Mouse (Mus musculus) kidney, postnatal 25 days (tissue): ENCODE results near the gene Pnpla2.
"Not testable (repeated sequence)": the region's sequence is repeated elsewhere in the genome, so short reads cannot be mapped to it uniquely, and the experiment has no call there.

Experiments used
- DNase-seq, 2 experiments: peaks; one replicate each; pipeline ENCODE4 v3.0.0; 2021; ENCODE audit warnings: mixed read lengths in 2 of 2

Pnpla2 gene

GRCm38 (mm10) chr7:141454967-141455551 is at the start of gene Pnpla2:
Gene Pnpla2, plus strand, starts transcription at chr7:141455198.
- peak; percentile 98 to 99 for DNase-seq

DNA sequence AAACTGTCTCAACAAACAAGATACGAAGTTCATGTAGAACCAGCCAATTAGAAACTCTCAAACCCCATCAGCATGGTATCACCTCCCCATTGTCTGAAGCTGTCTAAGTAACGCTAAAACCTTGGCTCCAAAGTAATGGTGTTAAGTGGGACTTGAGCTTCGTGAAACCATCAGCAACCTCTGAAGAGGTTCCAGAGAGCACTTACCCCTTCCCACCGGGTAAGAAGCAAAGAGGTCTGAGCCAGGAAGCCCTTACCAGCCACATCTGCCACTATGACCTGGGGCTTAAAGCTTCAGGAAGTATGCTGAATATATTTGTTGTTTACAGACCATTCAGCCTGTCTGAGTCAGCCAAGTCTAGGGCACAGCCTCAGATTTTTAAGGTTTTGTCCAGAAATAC is 49.5 kb upstream of the Pnpla2 start:
- DNase-seq, result no peak

- not testable (repeated sequence) for DNase-seq
Observed at GRCm38 (mm10) chr7:141407670-141408069, 47.3 kb upstream of the Pnpla2 start.

GRCm38 (mm10) chr7:141408833-141409232 is 46.2 kb upstream of the Pnpla2 start:
- DNase-seq, result peak; percentile 89 to 93

DNA sequence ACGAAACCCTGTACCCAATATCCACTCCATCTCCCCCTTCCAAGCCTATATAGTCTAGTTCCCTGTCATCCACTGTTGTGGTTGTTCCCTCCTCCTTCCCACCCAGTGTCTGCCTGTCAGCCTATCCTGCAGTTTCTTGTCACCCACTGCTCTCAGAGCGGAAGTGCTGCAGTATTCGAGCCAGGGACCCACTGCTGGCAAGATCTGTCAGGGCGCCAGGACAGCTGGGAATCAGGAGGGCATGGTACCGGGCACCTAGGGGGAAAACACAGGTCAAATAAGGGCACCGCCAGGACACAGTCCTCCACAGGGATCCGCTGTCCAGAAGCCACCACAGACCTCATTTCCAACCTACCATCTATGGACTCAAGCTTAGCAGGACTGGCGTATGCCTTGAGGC is 44.4 kb upstream of the Pnpla2 start:
- DNase-seq, result no peak

GRCm38 (mm10) chr7:141411667-141412066 is 43.3 kb upstream of the Pnpla2 start:
- no peak for DNase-seq

DNA sequence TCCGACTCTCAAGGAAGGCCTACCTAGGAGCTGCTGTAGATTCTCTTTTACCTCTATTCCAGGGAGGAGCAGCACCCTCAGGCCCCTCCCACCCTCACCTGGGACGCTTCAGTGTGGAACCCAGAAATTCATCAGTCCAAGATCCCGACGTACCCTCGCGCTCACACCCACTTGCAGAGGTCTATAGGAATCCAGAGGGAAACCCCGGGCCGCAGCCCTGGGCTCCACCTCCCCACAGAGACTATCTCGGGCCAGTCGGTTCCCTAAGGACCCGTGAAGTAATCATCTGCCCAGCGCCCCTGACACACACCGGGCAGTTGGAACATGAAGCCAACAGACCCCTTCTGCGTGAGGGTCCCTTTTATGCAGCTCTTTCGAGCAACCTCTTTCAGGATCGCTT is 41.7 kb upstream of the Pnpla2 start:
- DNase-seq, result no peak

DNA sequence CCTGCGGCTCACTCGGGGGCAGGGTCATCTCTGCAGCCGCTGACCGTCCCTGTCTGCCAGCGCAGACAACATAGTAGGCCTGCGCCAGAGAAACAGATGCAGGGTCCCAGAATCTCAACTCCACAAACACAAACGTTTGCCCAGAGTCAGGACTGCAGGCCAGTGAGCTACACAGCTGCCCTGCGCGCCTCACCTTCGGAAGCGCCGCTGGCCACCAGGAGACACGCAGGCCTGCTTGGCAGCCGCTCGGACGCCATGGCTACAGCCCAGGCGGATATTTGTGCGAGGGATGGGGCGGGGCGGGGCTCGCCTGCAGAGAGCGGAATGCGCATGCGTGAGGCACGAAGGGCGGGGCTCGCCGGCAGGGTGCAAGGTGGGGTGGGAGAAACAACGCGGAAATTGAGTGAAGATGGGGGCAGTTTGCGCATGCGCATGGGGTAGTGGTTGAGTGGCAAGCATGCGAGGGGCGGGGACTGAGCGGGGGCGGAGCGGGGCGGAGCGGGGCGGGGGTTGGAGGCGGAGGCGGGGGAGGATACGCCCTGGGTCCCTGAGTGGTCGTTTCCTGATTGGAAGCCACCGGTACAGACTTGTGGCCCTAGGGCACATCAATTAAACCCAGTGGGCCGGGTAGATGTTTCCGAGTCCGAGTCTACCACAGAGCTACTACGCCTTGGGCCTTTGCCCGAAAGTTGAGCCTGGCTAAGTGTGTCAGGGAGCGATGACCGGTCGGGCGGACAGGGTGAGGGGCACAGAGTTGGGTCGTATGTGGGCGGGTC is 41.0 kb upstream of the Pnpla2 start, which contains the start of gene Gatd1:
TSS of gene Gatd1 (minus strand) at position 328 of the 776 bp plus-strand sequence.
- DNase-seq, result peak; percentile 100

DNA sequence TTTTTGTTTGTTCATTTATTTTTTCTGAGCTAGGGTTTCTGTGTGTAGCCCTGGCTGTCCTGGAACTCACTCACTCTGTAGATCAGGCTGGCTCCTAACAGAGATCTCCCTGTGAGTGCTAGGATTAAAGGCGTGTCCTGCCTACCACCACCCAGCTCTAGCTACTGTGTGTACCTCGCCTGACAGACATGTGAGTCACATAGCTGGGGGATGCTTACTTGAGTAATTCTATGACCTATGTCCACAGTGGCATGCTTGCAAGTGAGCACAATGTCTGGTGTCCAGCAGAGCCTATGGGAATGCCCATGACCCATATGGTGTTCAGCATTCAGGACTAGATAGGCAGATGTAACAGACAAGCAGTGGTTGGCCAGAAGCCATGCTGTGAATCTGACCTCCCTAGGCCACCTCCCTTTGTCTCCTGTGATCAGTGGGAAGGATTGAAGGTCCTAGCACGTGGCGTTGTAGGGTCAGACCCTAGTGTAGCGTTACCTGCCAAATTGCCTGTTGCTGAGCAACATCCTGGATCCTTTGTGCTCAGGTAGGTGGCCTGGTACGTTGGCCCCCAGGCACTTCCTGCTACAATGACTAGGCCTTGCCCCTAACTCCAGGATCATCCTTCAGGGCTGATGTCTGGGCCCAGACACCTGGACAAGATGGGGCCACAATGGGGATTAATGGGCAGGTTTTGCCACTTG is 38.7 kb upstream of the Pnpla2 start:
- no peak for DNase-seq

- DNase-seq, result no peak
Observed at GRCm38 (mm10) chr7:141417731-141418681, 37.0 kb upstream of the Pnpla2 start.

DNA sequence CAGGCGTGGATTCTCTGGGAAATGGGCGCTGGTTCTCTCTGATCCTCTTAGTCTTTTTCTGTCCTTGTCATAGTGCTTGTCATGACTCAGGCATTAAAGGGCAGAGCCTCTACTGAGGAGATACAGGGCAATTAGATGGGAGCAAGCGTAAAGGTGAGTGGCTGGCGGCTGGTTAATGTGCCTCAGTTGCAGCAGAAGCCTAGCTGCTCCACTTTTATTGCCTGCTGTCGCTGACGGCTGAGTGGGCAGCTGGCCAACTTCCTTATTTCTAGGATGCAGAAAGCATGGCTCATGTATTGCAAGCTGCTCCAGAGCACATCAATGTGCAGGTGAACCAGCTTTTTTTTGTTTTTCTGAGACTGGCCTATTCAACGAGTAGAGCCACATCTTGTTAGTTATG is 36.0 kb upstream of the Pnpla2 start:
- peak in 1 of 2 experiments; percentile 75 for DNase-seq

GRCm38 (mm10) chr7:141420030-141420702 is 34.8 kb upstream of the Pnpla2 start:
- no peak for DNase-seq

- DNase-seq, result no peak
Observed at GRCm38 (mm10) chr7:141423811-141424210, 31.2 kb upstream of the Pnpla2 start.

DNA sequence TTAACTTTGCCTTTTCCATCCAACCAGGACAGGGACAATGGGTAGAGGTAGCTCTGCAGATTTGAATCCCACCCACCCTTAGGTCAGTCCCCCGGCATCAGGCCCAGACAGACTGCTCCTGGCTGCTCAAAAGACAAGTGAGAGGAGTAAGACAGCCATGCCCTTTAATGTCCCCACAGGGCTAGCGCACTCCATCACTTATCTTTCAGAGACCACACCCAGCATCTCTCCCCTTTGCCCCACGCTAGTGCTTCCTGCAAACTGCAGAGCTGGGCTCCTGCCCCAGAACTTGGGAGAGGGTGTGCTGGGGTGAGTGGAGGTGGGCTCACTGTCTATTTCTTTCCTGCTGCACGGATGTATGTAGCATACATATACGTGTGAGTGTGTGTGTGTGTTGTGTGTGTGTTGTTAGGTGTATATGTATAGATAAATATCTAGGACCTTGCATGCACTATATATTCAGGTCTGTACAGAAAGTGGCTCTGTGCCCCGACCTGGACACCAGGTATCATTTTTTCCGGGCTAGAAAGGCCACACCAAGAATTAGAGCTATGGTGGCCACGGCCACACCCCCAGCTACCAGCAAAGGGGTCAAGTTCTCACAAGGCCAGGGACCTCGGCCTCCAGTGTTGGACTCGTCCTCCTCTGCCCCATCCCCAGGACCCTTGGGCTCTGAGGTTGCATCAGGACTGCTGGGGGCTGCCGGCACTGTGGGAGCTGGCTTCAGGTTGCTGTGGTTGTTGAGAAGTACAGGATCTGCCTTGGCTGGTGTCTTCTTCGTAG is 27.9 kb upstream of the Pnpla2 start:
- DNase-seq, result no peak

GRCm38 (mm10) chr7:141428701-141429100 is 26.3 kb upstream of the Pnpla2 start:
- DNase-seq, result no peak

GRCm38 (mm10) chr7:141429310-141429709 is 25.7 kb upstream of the Pnpla2 start, which contains the start of gene Cend1:
Gene Cend1, minus strand, starts transcription at chr7:141429491.
- peak; percentile 58 to 79 for DNase-seq

DNA sequence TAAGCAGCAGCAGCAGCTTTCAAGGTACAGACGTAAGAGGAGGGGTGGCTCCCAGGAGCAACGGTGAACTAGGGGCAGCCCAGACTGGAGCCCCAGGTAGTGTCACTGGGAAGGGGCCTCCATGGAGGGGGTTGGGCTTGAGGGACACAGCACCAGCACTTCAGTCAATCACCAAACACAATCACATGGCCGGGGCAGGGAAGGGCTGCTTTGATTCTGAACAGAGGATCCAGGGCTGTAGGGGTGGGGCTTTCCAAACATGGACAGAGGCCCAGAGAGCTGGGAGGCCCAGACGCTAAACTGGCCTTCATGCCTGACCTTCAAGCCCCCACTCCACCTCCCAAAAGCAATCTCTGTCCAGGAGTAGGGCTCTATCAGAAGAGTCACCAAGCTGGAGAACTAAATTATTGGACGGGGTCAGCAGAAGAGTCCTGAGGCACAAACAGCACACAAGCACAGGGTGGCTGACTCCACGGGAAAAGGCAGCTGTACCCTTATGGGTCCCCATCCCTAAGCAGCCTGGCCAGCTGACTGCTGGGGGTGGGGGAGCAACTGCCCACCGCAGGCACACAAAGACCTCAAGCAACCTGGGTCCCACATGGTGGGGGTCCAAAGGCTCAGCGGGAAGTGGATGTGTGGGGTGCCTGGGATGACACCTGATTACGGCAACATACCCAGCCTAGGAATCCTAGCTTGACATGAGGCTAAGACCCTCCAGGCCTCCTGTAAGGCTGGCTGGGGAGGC is 25.0 kb upstream of the Pnpla2 start:
- no peak for DNase-seq

DNA sequence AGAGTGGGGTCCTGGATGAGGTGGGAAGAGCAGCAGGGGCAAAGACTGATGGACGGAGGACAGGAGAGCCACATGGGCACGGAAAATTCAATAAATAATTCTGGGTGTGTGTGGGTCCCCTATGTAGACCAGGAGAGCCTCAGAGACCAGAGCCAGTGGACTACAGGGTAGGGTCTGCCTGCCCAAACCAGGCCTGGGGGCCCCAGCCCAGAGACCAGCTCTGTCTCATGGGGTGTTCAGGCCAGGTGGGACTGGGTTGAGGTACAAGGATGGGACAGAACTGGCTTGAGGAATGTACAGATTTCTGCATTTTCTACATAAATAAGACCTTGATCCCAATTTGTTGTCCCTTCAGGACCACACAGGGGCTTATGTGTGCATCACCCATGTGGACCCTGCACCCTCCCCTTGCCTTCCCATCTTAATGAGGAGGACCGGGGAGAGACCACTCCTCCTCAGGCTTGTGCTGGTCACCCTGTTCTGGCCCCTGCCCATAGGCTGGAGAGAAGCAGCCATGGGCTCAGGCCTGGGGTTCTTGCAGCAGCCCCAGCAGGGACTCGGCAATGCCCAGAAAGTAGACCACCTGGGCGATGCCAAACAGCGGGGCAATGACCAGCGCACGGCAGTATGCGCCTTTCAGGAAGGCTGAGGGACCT is 24.3 kb upstream of the Pnpla2 start:
- DNase-seq, result no peak

GRCm38 (mm10) chr7:141431434-141432185 is 23.4 kb upstream of the Pnpla2 start:
- no peak for DNase-seq
